Mouse (Mus musculus): ENCODE results near the gene Pcp4. TPM values are rescaled to one million over a fixed set of nuclear protein-coding genes. Genes with fewer than 3 reads are reported as not detected.
"Not testable (repeated sequence)": the region's sequence is repeated elsewhere in the genome, so short reads cannot be mapped to it uniquely, and the experiment has no call there.

Pcp4 gene
- polyA plus RNA-seq, 1 experiment, result not detected

GRCm38 (mm10) chr16:96439682-96440081, 27.7 kb upstream of the Pcp4 start:
- Histone ChIP-seq H3K4me3 (ENCODE audit: control insufficient read depth, low read depth, low read length) (no peak overlapping the region), H3K27ac (ENCODE audit: control insufficient read depth, insufficient read depth, low read depth, low read length) (no peak overlapping the region), H3K27me3 (ENCODE audit: control insufficient read depth, insufficient read depth, low read length) (no peaks in the 10 kb centered on the region), H3K36me3 (ENCODE audit: control insufficient read depth, insufficient read depth, low read length) (no peaks in the 10 kb centered on the region), H3K4me1 (ENCODE audit: control insufficient read depth, insufficient read depth, low read length) (no peaks in the 10 kb centered on the region)
- TF ChIP-seq POLR2A (IDR thresholded peaks at IDR 0.05; ENCODE audit: control insufficient read depth, low read depth, low read length), result no peak
- no peak for TF ChIP-seq CTCF (IDR thresholded peaks at IDR 0.05; ENCODE audit: control insufficient read depth, insufficient read depth, insufficient replicate concordance, low read depth, low read length)

- Histone ChIP-seq H3K27me3 (ENCODE audit: control insufficient read depth, insufficient read depth, low read length) (no peaks in the 10 kb centered on the region), H3K36me3 (ENCODE audit: control insufficient read depth, insufficient read depth, low read length) (no peaks in the 10 kb centered on the region), H3K27ac (ENCODE audit: control insufficient read depth, insufficient read depth, low read depth, low read length) (no peak overlapping the region), H3K4me1 (ENCODE audit: control insufficient read depth, insufficient read depth, low read length) (no peaks in the 10 kb centered on the region), H3K4me3 (ENCODE audit: control insufficient read depth, low read depth, low read length) (no peak overlapping the region)
- TF ChIP-seq POLR2A (IDR thresholded peaks at IDR 0.05; ENCODE audit: control insufficient read depth, low read depth, low read length) (no peak), CTCF (IDR thresholded peaks at IDR 0.05; ENCODE audit: control insufficient read depth, insufficient read depth, insufficient replicate concordance, low read depth, low read length) (no peak)
Measured at GRCm38 (mm10) chr16:96440871-96441270, 26.5 kb upstream of the Pcp4 start.

DNA sequence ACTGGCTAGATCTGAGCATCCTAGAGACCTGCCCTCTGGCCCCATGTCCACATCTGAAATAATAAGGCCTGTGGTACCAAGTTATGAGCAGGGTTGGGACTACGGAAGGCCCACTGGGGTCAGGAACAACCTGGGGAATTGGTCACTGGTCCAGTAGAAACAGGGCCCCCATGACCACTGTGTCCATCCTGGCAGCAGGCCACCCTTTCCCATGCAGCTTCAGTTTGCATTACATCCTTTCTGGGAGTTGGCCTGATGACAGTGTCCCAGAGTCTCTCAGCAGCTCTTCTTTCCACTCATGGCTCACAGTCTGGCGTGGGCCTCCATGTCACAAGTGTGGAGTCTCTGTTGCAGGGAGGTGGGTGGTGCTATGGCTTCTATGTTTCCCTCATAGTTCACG, 25.6 kb upstream of the Pcp4 start:
- no peaks in the 10 kb centered on the region for H3K36me3 ChIP-seq (ENCODE audit: control insufficient read depth, insufficient read depth, low read length)
- H3K27ac ChIP-seq (ENCODE audit: control insufficient read depth, insufficient read depth, low read depth, low read length), result no peak overlapping the region
- H3K27me3 ChIP-seq (ENCODE audit: control insufficient read depth, insufficient read depth, low read length), result no peaks in the 10 kb centered on the region
- H3K4me1 ChIP-seq (ENCODE audit: control insufficient read depth, insufficient read depth, low read length), result no peaks in the 10 kb centered on the region
- H3K4me3 ChIP-seq (ENCODE audit: control insufficient read depth, low read depth, low read length), result no peak overlapping the region
- TF ChIP-seq CTCF (IDR thresholded peaks at IDR 0.05; ENCODE audit: control insufficient read depth, insufficient read depth, insufficient replicate concordance, low read depth, low read length) (no peak), POLR2A (IDR thresholded peaks at IDR 0.05; ENCODE audit: control insufficient read depth, low read depth, low read length) (no peak)

DNA sequence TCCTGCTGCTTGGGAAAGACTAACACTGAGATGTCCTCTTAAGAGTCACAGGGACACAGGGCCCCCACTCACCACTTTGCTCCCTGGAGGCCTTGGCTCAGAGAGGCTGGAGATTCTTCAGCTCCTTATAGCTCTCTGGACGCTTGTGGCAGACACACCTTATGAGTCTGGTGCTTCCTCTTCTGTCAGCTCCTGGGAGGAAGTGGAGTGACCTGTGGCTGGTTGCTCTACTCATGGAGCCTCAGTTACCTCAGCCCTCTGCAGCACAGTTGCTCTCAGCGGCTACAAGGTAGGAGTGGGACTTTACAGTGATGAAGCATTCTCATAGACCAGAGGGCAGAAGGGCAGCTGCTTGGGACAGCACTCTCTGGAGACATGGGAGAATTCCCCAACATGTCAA, 23.9 kb upstream of the Pcp4 start, which contains the start of gene Itgb2l:
TSS of gene Itgb2l (minus strand) at position 152 of the 400 bp plus-strand sequence.
- no peaks in the 10 kb centered on the region for H3K36me3 ChIP-seq (ENCODE audit: control insufficient read depth, insufficient read depth, low read length)
- no peaks in the 10 kb centered on the region for H3K27me3 ChIP-seq (ENCODE audit: control insufficient read depth, insufficient read depth, low read length)
- no peak for TF ChIP-seq POLR2A (IDR thresholded peaks at IDR 0.05; ENCODE audit: control insufficient read depth, low read depth, low read length)
- TF ChIP-seq CTCF (IDR thresholded peaks at IDR 0.05; ENCODE audit: control insufficient read depth, insufficient read depth, insufficient replicate concordance, low read depth, low read length), result no peak
- H3K4me1 ChIP-seq (ENCODE audit: control insufficient read depth, insufficient read depth, low read length), result no peaks in the 10 kb centered on the region
- no peak within 1 kb of the TSS for H3K4me3 ChIP-seq (ENCODE audit: control insufficient read depth, low read depth, low read length)
- H3K27ac ChIP-seq (ENCODE audit: control insufficient read depth, insufficient read depth, low read depth, low read length), result no peak within 1 kb of the TSS

DNA sequence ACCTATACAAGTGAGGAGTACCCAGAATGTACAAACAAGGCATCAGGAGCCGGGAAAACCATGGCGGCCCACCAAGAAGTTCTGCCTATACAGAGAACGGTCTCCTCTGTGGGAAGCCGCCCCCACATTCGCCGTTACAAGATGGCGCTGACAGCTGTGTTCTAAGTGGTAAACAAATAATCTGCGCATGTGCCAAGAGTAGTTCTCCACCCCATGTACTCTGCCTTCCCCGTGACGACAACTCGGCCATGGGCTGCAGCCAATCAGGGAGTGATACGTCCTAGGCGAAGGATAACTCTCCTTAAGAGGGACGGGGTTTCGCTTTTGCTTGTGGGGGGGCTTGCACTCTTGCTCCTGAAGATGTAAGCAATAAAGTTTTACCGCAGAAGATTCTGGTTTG, 16.5 kb upstream of the Pcp4 start:
- not testable (repeated sequence) for H3K27me3 ChIP-seq (ENCODE audit: control insufficient read depth, insufficient read depth, low read length); H3K4me1 ChIP-seq (ENCODE audit: control insufficient read depth, insufficient read depth, low read length); H3K27ac ChIP-seq (ENCODE audit: control insufficient read depth, insufficient read depth, low read depth, low read length); H3K36me3 ChIP-seq (ENCODE audit: control insufficient read depth, insufficient read depth, low read length); H3K4me3 ChIP-seq (ENCODE audit: control insufficient read depth, low read depth, low read length)

DNA sequence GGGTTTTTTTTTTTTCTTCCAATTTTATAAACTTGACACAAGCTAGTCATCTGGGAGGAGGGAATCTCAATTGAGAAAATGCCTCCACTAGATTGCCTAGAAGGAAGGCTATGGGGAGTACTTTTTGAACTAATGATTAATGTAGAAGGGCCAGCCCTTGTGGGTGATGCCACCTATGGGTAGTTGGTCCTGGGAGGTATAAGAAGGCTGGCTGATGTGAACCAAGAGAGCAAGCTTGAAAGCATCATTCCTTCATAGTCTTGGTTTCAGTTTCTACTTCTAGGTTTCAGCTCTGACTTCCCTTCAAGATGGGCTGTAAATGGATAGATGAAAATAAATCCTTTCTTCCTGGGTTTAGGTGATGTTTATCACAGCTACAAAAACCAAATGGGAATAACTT, 13.3 kb upstream of the Pcp4 start:
- Histone ChIP-seq H3K27ac (ENCODE audit: control insufficient read depth, insufficient read depth, low read depth, low read length) (no peak overlapping the region), H3K36me3 (ENCODE audit: control insufficient read depth, insufficient read depth, low read length) (no peaks in the 10 kb centered on the region), H3K4me3 (ENCODE audit: control insufficient read depth, low read depth, low read length) (no peak overlapping the region), H3K27me3 (ENCODE audit: control insufficient read depth, insufficient read depth, low read length) (no peaks in the 10 kb centered on the region), H3K4me1 (ENCODE audit: control insufficient read depth, insufficient read depth, low read length) (no peaks in the 10 kb centered on the region)
- TF ChIP-seq CTCF (IDR thresholded peaks at IDR 0.05; ENCODE audit: control insufficient read depth, insufficient read depth, insufficient replicate concordance, low read depth, low read length) (no peak), POLR2A (IDR thresholded peaks at IDR 0.05; ENCODE audit: control insufficient read depth, low read depth, low read length) (no peak)

- Histone ChIP-seq H3K4me1 (ENCODE audit: control insufficient read depth, insufficient read depth, low read length) (no peaks in the 10 kb centered on the region), H3K4me3 (ENCODE audit: control insufficient read depth, low read depth, low read length) (no peak overlapping the region), H3K36me3 (ENCODE audit: control insufficient read depth, insufficient read depth, low read length) (no peaks in the 10 kb centered on the region), H3K27me3 (ENCODE audit: control insufficient read depth, insufficient read depth, low read length) (no peaks in the 10 kb centered on the region), H3K27ac (ENCODE audit: control insufficient read depth, insufficient read depth, low read depth, low read length) (no peak overlapping the region)
- TF ChIP-seq POLR2A (IDR thresholded peaks at IDR 0.05; ENCODE audit: control insufficient read depth, low read depth, low read length) (no peak), CTCF (IDR thresholded peaks at IDR 0.05; ENCODE audit: control insufficient read depth, insufficient read depth, insufficient replicate concordance, low read depth, low read length) (no peak)
Measured at GRCm38 (mm10) chr16:96457612-96458011, 9.8 kb upstream of the Pcp4 start.

DNA sequence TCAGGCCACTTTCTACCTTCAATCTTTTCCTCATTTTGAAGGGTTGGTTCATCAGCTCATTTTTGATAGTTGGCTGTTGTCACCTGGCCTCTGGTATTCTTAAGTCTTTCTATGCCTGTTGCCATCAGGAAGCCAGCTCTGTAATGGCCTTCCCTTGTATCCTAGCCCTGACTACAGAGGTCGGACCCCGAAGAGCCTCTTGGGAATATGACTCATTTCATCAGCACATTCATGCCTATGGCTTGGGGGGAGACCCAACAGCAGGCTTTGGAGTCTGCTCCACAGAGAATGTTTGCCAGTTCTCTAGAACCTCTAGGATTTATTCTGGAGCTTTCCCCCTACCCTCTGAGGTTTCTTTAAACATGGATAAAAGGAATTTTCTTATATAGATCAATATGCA, 8.1 kb upstream of the Pcp4 start:
- Histone ChIP-seq H3K4me3 (ENCODE audit: control insufficient read depth, low read depth, low read length) (no peak overlapping the region), H3K4me1 (ENCODE audit: control insufficient read depth, insufficient read depth, low read length) (no peaks in the 10 kb centered on the region), H3K27ac (ENCODE audit: control insufficient read depth, insufficient read depth, low read depth, low read length) (no peak overlapping the region), H3K36me3 (ENCODE audit: control insufficient read depth, insufficient read depth, low read length) (no peaks in the 10 kb centered on the region), H3K27me3 (ENCODE audit: control insufficient read depth, insufficient read depth, low read length) (no peaks in the 10 kb centered on the region)
- TF ChIP-seq CTCF (IDR thresholded peaks at IDR 0.05; ENCODE audit: control insufficient read depth, insufficient read depth, insufficient replicate concordance, low read depth, low read length) (no peak), POLR2A (IDR thresholded peaks at IDR 0.05; ENCODE audit: control insufficient read depth, low read depth, low read length) (no peak)

All from testis, adult 2 months (tissue).